Mouse (Mus musculus): ENCODE measurements around the gene Trp53bp2.

GRCm38 (mm10) chr1:182427426-182427825, 18.5 kb downstream of the Trp53bp2 start:
- TF ChIP-seq FLI1 (IDR thresholded peaks at IDR 0.05; ENCODE audit: low read length) = no peak
- no peak for TF ChIP-seq GATA1 (IDR thresholded peaks at IDR 0.05; ENCODE audit: borderline replicate concordance, low read length)

Measured in megakaryocyte, embryonic 14.5 days (primary cell).